Mouse (Mus musculus) CH12.LX (cell line): ENCODE results near the gene Capn2.

Source experiments
- CHD1 ChIP-seq: IDR thresholded peaks from 2 replicates; pipeline ENCODE4 v1.6.1; 2012; ENCODE audit warnings: low read depth, low read length, improper control_type of control experiment, inconsistent platforms
- CHD2 ChIP-seq: IDR thresholded peaks from 2 replicates; pipeline ENCODE4 v1.6.1; 2011; ENCODE audit warnings: low read length, improper control_type of control experiment
- CTCF ChIP-seq, 2 experiments: IDR thresholded peaks in 1 of 2; conservative IDR thresholded peaks in 1 of 2; 2 replicates each; pipeline ENCODE4 v1.5.1; 2011 to 2012; ENCODE audit warnings: low read depth in 2 of 2, low read length in 2 of 2, improper control_type of control experiment in 1 of 2, inconsistent platforms in 1 of 2, mild to moderate bottlenecking in 1 of 2, moderate library complexity in 1 of 2
- ELF1 ChIP-seq: IDR thresholded peaks from 2 replicates; pipeline ENCODE4 v1.6.1; 2014; ENCODE audit warnings: low read depth, mild to moderate bottlenecking, inconsistent platforms, low read length, improper control_type of control experiment
- EP300 ChIP-seq: IDR thresholded peaks from 2 replicates; pipeline ENCODE4 v1.6.1; 2011; ENCODE audit warnings: low read length, improper control_type of control experiment
- JUN ChIP-seq: IDR thresholded peaks from 2 replicates; pipeline ENCODE4 v1.6.1; 2011; ENCODE audit warnings: low read depth, mild to moderate bottlenecking, low read length, improper control_type of control experiment, moderate library complexity; ENCODE audit not compliant: insufficient read depth
- KAT2A ChIP-seq: IDR thresholded peaks from 2 replicates; pipeline ENCODE4 v1.6.1; 2012; ENCODE audit warnings: low read length, improper control_type of control experiment, inconsistent platforms; ENCODE audit not compliant: insufficient replicate concordance
- MAX ChIP-seq: IDR thresholded peaks from 2 replicates; pipeline ENCODE4 v1.6.1; 2011; ENCODE audit warnings: low read length, improper control_type of control experiment
- POLR2A ChIP-seq: IDR thresholded peaks from 2 replicates; pipeline ENCODE4 v1.6.1; 2011; ENCODE audit warnings: low read depth, mild to moderate bottlenecking, improper control_type of control experiment, low read length
- POLR2AphosphoS2 ChIP-seq: IDR thresholded peaks from 2 replicates; pipeline ENCODE4 v1.6.1; 2011; ENCODE audit warnings: low read depth, low read length, improper control_type of control experiment
- TCF12 ChIP-seq: IDR thresholded peaks from 2 replicates; pipeline ENCODE4 v1.6.1; 2014; ENCODE audit warnings: low read depth, mild to moderate bottlenecking, inconsistent platforms, low read length, improper control_type of control experiment
- USF2 ChIP-seq: conservative IDR thresholded peaks from 2 replicates; pipeline ENCODE4 v1.6.1; 2011; ENCODE audit warnings: low read depth, low read length, improper control_type of control experiment
- ZC3H11A ChIP-seq: IDR thresholded peaks from 2 replicates; pipeline ENCODE4 v1.6.1; 2012; ENCODE audit warnings: low read depth, mild to moderate bottlenecking, inconsistent platforms, low read length, improper control_type of control experiment
- ZMIZ1 ChIP-seq: IDR thresholded peaks from 2 replicates; pipeline ENCODE4 v1.6.1; 2012; ENCODE audit warnings: low read depth, mild to moderate bottlenecking, inconsistent platforms, low read length, improper control_type of control experiment

DNA sequence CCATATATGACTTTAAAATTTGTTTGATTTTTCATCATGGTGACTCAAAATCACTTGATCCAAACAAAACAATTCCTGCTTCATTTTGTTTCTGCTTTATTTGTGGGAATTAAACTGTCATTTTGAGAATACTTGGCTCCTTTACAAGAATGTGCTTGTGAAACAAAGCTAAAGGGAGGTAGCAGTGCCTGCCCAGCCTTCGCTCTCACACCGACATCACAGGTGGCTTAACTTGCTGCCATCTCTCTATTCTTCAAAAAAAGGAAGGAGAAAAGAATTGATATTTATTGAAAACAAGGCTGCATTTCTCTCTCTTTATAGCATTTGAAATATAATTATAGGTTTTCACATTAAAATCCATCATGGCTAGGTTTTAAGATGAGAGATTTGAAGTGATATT, 93.1 kb downstream of the Capn2 start:
- TF ChIP-seq TCF12 (no peak), POLR2AphosphoS2 (no peak), CHD2 (no peak), CTCF (conservative IDR thresholded peaks at IDR 0.05 in 1 of 2, IDR thresholded peaks at IDR 0.05 in 1 of 2; ENCODE audit: low read depth in 2 of 2, low read length in 2 of 2) (no peak), MAX (no peak), ELF1 (no peak), POLR2A (no peak), KAT2A (no peak), ZC3H11A (no peak), ZMIZ1 (no peak), JUN (no peak), USF2 (no peak), EP300 (no peak), CHD1 (no peak)
